Mouse (Mus musculus) intestine, embryonic 14.5 days (tissue): ENCODE data around the gene Metap1. TPM values are rescaled to one million over a fixed set of nuclear protein-coding genes. Genes with fewer than 3 reads are reported as not detected.

Experiments used
- ATAC-seq: fragments of 200-750 bp; cut with Nextera tagmentation; replicated peaks from 2 replicates; pipeline ENCODE4 v1.8.0; 2017; ENCODE audit warnings: low read depth, moderate number of reproducible peaks, moderate TSS enrichment, moderate library complexity; ENCODE audit not compliant: low FRiP score, low TSS enrichment
- DNase-seq: peaks from one replicate; pipeline ENCODE4 v3.0.0-alpha.2; 2018; ENCODE audit warnings: low spot score
- H3K27ac ChIP-seq: fragments of 300-500 bp; sonication (generic); 2 replicates; pipeline ENCODE4 v1.5.1; 2014; ENCODE audit warnings: low read depth, mild to moderate bottlenecking, control low read depth
- H3K27me3 ChIP-seq: fragments of 300-500 bp; sonication (generic); replicated peaks from 2 replicates; pipeline ENCODE4 v1.6.1; 2014; ENCODE audit warnings: low read length, control low read depth; ENCODE audit not compliant: control insufficient read depth, insufficient read depth
- H3K36me3 ChIP-seq: fragments of 300-500 bp; sonication (generic); 2 replicates; pipeline ENCODE4 v1.6.1; 2014; ENCODE audit warnings: low read length, control low read depth; ENCODE audit not compliant: control insufficient read depth, insufficient read depth
- H3K4me1 ChIP-seq: fragments of 300-500 bp; sonication (generic); replicated peaks from 2 replicates; pipeline ENCODE4 v1.6.1; 2014; ENCODE audit warnings: low read length, control low read depth, mixed read lengths; ENCODE audit not compliant: control insufficient read depth, insufficient read depth
- H3K4me2 ChIP-seq: fragments of 300-500 bp; sonication (generic); 2 replicates; pipeline ENCODE4 v1.6.1; 2014; ENCODE audit warnings: low read length
- H3K4me3 ChIP-seq: fragments of 300-500 bp; sonication (generic); 2 replicates; pipeline ENCODE4 v1.5.1; 2014; ENCODE audit warnings: low read depth, low read length, control low read depth, mixed read lengths
- H3K9ac ChIP-seq: fragments of 300-500 bp; sonication (generic); 2 replicates; pipeline ENCODE4 v1.6.1; 2014; ENCODE audit warnings: mild to moderate bottlenecking, low read length
- H3K9me3 ChIP-seq: fragments of 300-500 bp; sonication (generic); 2 replicates; pipeline ENCODE4 v1.6.1; 2016; ENCODE audit warnings: low read length, control low read depth; ENCODE audit not compliant: control insufficient read depth
- WGBS: fragments of 180-500 bp; shearing (Covaris S2); extraction: QIAGEN DNeasy Blood & Tissue Kit; methylation state at CpG from one replicate; pipeline ENCODE4 v1.1.7; 2014; 5-methylcytosine and 5-hydroxymethylcytosine counted together
- polyA plus RNA-seq: library from polyadenylated mRNA; unstranded; fragments of >200 nt; fragmentation: Nextera tagmentation; extraction: Ambion mirVana; gene quantifications from 2 replicates; pipeline ENCODE4 v1.2.1, GENCODE M21; 2014

Metap1 gene
- 63.5 and 63.8 TPM in 2 replicates for polyA plus RNA-seq

DNA sequence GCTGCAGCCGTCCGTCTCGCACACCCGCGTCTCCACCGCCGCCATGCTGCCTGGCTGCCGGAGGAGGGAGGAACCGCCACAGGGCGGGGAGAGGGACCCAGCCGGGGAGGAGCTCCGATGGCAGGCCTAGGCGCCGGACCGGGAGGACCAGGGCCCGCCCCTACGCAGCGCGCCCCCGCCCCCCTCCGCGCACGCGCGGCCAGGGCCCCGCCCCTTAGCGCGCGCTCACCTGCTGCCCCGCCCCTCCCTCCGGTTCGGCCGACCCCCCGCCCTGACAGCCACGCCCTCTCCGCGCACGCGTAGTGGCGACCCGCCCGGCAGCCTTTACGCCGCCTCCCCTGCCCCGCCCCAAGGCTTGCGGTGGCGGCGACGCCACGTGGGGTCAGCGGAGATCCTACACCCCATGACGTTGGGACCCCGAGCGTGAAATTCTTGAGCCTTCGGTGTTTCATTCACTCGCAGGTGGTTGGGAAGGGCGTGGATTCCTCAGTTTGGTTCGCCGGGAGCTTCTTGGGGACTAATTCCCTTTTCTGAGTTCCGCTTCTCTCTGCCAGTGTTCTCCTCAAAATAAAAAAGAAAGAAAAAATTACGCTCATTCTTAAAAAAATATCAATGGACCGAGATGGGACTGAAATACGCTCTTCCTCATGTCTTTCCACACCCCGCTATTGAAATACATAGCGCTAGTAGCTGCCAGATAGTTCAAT is at the start of gene Metap1:
Gene Metap1, minus strand, starts transcription at position 189 of the 707 bp plus-strand sequence.
- Histone ChIP-seq H3K4me2 (peak within 1 kb of the TSS; percentile 73), H3K4me3 (peak within 1 kb of the TSS; percentile 87), H3K4me1 (peaks cover 8% of the 10 kb centered on the region), H3K9me3 (no peaks in the 10 kb centered on the region), H3K27me3 (no peaks in the 10 kb centered on the region), H3K27ac (peak within 1 kb of the TSS; percentile 59), H3K9ac (peak within 1 kb of the TSS; percentile 86), H3K36me3 (peaks cover 7% of the 10 kb centered on the region; the same call in 1 of the 2 replicates)
- whole genome bisulfite sequencing = under 1% methylated on average over 58 of the region's 65 CpGs
- ATAC-seq (peak; percentile 99), DNase-seq (peak; percentile 98)

DNA sequence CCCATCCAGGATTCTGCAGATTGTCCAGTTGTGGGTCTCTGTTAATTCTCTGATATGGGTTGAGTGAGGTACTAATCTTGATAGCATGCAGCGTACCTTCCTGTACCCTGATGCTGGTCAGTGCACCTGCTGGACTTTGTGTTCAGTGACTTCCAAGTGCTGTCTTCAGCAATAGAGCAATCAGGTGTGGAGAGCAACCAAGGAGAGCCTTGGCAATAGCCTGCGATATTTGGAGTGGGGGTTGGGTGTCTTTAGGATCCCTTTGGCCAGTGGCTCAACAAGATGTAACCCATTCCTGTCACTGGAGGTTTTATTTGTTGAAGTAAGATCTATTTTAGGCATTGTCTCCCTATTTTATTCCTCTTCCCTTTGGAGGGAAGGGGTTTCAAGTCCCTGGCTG is 46.7 kb upstream of the Metap1 start:
- H3K9me3 ChIP-seq = no peaks in the 10 kb centered on the region
- no peaks in the 10 kb centered on the region for H3K27me3 ChIP-seq
- H3K4me2 ChIP-seq = no peak overlapping the region
- ATAC-seq = no peak
- WGBS = 95% methylated on average over 2 of the region's 2 CpGs
- H3K36me3 ChIP-seq = no peaks in the 10 kb centered on the region
- H3K4me3 ChIP-seq = no peak overlapping the region
- no peak overlapping the region for H3K9ac ChIP-seq
- H3K4me1 ChIP-seq = peaks cover 11% of the 10 kb centered on the region
- peak; percentile 48 for DNase-seq
- H3K27ac ChIP-seq = no peak overlapping the region

DNA sequence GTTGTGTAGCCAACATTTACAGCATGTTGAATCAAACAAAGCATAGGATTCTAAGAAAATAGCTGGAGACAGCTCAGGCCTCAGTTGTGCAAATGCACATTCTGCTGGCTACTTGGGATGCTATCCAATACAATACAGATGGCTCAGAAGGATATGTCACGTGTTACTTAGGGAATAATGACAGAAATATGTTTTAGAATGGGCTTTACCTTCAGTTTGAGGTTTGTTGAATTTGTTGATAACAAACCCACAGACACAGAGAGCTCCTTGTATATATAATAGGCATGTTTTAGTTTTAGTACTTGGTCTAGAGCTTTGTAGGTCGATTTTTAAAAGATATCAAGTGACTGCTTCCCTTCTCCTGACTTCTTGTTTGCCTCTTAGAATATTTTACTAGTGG is 43.4 kb upstream of the Metap1 start:
- H3K4me2 ChIP-seq = no peak overlapping the region
- H3K4me3 ChIP-seq = no peak overlapping the region
- DNase-seq (no peak), ATAC-seq (no peak)
- H3K27me3 ChIP-seq = no peaks in the 10 kb centered on the region
- no peak overlapping the region for H3K9ac ChIP-seq
- no peaks in the 10 kb centered on the region for H3K9me3 ChIP-seq
- H3K27ac ChIP-seq = no peak overlapping the region
- 47% methylated on average over 2 of the region's 2 CpGs for WGBS
- no peaks in the 10 kb centered on the region for H3K36me3 ChIP-seq
- peaks cover 29% of the 10 kb centered on the region for H3K4me1 ChIP-seq

DNA sequence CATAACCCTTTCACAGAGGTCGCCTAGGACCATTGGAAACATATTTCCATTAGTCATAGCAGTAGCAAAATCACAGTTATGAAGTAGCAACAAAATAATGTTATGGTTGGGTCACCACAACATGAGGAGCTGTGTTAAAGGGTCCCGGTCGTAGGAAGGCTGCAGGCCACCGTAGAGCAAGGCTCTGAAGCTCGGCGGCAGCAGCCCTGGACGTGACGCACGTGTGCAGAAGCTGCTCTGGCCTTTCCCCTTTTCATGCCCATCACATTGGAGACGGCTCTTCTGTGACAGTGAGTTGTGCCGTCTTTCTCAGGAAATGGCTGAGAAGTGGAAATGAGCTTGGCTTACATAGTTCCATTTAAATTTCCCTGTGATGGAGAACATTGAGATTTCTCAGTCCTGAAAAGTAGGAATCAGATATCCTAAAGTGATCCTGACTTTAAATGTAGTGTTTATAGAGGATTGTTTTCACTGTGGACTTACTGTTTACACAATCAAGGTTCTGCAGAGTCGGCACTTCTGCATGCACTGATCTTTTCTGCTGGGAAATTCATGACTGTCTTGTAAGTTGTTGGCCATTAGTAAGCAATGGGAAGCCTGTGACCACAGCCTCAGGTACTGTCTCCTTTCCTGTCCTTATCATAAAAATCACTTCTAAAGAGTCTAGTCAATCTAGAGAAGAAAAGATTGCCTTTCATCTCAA is 42.3 kb upstream of the Metap1 start:
- Histone ChIP-seq H3K9ac (no peak overlapping the region), H3K4me3 (no peak overlapping the region), H3K27me3 (no peaks in the 10 kb centered on the region), H3K9me3 (no peaks in the 10 kb centered on the region), H3K27ac (no peak overlapping the region), H3K4me2 (no peak overlapping the region), H3K36me3 (no peaks in the 10 kb centered on the region), H3K4me1 (peaks cover 29% of the 10 kb centered on the region)
- DNase-seq (peak; percentile 48), ATAC-seq (no peak)
- 36% methylated on average over 12 of the region's 12 CpGs for WGBS

DNA sequence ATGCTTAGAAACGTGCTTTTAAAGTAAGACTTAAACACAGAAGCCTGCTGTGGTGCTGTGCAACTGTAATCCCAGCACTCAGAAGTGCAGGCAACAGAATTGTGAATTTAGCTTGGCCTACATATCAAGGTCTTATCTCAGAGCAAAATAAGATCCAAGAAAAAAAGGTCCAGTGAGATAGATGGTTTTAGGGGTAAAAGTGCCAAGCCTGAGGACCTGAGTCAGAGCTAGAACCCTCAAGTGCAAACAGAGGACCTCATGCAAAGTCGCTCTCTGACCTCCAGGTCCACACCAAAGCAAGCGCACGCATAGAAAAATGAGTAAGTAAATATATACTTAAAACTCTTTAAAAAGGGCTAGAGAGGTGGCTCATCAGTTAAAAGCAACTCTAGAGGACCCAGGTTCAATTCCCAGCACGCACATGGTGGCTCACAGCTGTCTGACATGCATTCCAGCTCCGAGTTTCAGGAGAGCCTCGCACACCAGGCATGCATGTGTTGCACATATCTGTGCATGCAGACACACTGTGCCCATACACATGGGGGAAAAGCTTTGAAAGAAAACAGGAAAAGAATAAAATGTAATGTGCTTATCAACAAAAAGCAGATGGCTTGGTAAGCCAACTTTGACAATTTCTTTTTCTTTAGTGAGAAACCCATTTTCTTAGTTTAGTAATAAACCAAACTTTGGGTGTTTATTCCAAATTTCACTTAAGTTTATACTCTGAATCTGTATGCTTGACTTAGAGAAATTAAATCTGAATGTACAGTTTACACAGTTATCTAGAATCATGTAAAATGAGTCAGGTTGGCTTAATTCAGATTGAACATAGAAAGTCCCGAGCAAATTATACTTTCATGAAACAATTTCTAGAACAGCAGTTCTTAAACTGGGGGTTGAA is 41.5 kb upstream of the Metap1 start:
- no peak overlapping the region for H3K27ac ChIP-seq
- peak; percentile 47 for DNase-seq
- no peak overlapping the region for H3K4me3 ChIP-seq

DNA sequence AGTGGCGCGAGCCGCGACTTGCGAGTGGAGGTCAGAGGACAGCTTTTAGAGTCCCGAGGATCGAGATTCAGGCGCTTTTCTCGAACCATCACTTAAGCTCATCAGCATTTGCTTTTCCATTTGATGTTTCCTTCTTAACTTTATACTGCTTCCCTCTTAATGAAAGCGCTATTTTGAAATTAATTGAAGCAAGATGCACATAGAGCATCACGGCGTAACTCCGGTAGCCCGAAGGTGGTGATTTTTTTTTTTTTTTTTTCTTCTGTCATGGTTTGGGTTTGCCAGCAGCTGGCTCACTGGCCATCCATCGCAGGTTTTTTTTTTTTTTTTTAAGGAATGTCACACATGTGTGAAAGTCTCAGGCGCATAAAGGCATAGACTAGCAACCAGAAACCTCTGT is 39.0 kb upstream of the Metap1 start:
- H3K4me1 ChIP-seq = peaks cover 33% of the 10 kb centered on the region
- H3K27me3 ChIP-seq = no peaks in the 10 kb centered on the region
- no peak for ATAC-seq
- peak overlapping the region; percentile 82 for H3K4me2 ChIP-seq
- peak overlapping the region; percentile 93 for H3K4me3 ChIP-seq
- no peaks in the 10 kb centered on the region for H3K9me3 ChIP-seq
- peak overlapping the region; percentile 94 for H3K9ac ChIP-seq
- H3K27ac ChIP-seq = no peak overlapping the region
- WGBS = 3% methylated on average over 16 of the region's 16 CpGs
- H3K36me3 ChIP-seq = no peaks in the 10 kb centered on the region
- no peak for DNase-seq

More for the DNA sequence above, 41.5 kb upstream of the Metap1 start:
- Histone ChIP-seq H3K4me2 (no peak overlapping the region), H3K4me1 (peaks cover 33% of the 10 kb centered on the region), H3K9ac (no peak overlapping the region), H3K9me3 (no peaks in the 10 kb centered on the region), H3K36me3 (no peaks in the 10 kb centered on the region), H3K27me3 (no peaks in the 10 kb centered on the region)
- ATAC-seq = no peak
- 68% methylated on average over 8 of the region's 8 CpGs for WGBS

DNA sequence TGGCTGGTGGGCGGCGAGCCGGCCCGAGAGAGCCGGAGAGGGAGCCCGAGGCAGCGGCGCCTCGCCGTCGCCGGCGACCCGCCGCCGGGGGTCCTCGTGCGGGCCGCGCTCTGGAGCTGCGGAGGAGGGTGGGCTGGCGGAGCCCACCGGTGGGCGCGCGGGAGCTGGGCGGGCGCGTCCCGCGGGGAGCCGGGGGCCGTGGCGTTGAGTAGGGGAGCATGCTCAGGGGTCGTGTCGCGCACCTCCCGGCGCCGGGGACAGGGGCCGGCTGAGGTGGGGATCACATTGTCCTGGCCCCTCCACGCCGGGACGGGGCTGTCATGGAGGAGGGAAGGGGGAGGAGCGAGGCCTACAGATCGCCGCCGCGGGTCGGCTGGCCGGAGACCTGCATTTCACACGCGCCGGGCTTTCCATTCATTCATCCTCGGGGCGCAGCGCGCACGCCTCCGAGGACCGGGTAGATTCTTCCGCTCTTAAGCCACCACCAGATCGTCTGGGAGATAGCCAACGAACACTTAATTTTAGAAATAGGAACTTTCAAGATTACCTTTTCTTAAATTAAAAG is 38.4 kb upstream of the Metap1 start:
- Histone ChIP-seq H3K4me3 (peak overlapping the region; percentile 93), H3K9ac (peak overlapping the region; percentile 94), H3K36me3 (no peaks in the 10 kb centered on the region), H3K27ac (peak overlapping the region; percentile 84), H3K4me2 (peak overlapping the region; percentile 82), H3K9me3 (no peaks in the 10 kb centered on the region), H3K27me3 (no peaks in the 10 kb centered on the region), H3K4me1 (peaks cover 33% of the 10 kb centered on the region)
- DNase-seq (peak; percentile 77), ATAC-seq (peak; percentile 61)
- under 1% methylated on average over 43 of the region's 64 CpGs for WGBS
